Mouse (Mus musculus) liver, embryonic 14.5 days (tissue): ENCODE results near the gene Gm11034. TPM values are rescaled to one million over a fixed set of nuclear protein-coding genes. Genes with fewer than 3 reads are reported as not detected.

Experiments used
- ATAC-seq: fragments of 200-750 bp; cut with Nextera tagmentation; 2 replicates; pipeline ENCODE4 v1.8.0; 2017; ENCODE audit warnings: moderate number of reproducible peaks, mild to moderate bottlenecking, moderate library complexity; ENCODE audit not compliant: insufficient read depth
- DNase-seq, 3 experiments: peaks; one replicate each; pipeline ENCODE4 v3.0.0-alpha.2; 2012 to 2013; ENCODE audit warnings: low read depth in 3 of 3, low spot score in 3 of 3
- H3K27ac ChIP-seq: fragments of 300-500 bp; sonication (generic); 2 replicates; pipeline ENCODE4 v1.5.1; 2014; ENCODE audit warnings: moderate library complexity, mild to moderate bottlenecking, control low read depth, inconsistent platforms
- H3K27me3 ChIP-seq: fragments of 300-500 bp; sonication (generic); 2 replicates; pipeline ENCODE4 v1.6.1; 2014; ENCODE audit warnings: mild to moderate bottlenecking, low read length, moderate library complexity; ENCODE audit not compliant: control insufficient read depth, insufficient read depth
- H3K36me3 ChIP-seq: fragments of 300-500 bp; sonication (generic); replicated peaks from 2 replicates; pipeline ENCODE4 v1.6.1; 2014; ENCODE audit warnings: low read depth; ENCODE audit not compliant: control insufficient read depth, insufficient read depth
- H3K4me1 ChIP-seq, 2 experiments: fragments of 200-500 bp in 1 of 2; fragments of 300-500 bp in 1 of 2; sonication (generic) in 1 of 2; replicated peaks; 2 replicates each; pipeline ENCODE4 v1.6.1; 2012 to 2014; ENCODE audit warnings: antibody characterized with exemption in 1 of 2, inconsistent platforms in 1 of 2, low read length in 1 of 2; ENCODE audit not compliant: control insufficient read depth in 2 of 2, insufficient read depth in 2 of 2
- H3K4me2 ChIP-seq: fragments of 300-500 bp; sonication (generic); 2 replicates; pipeline ENCODE4 v1.6.1; 2014; ENCODE audit warnings: low read depth, mild to moderate bottlenecking, control low read depth, moderate library complexity
- H3K4me3 ChIP-seq, 2 experiments: fragments of 200-500 bp in 1 of 2; fragments of 300-500 bp in 1 of 2; sonication (generic) in 1 of 2; 2 replicates each; pipeline ENCODE4 v1.5.1; 2012 to 2014; ENCODE audit warnings: low read depth in 2 of 2, low read length in 2 of 2, mild to moderate bottlenecking in 2 of 2, control low read depth in 1 of 2, inconsistent platforms in 1 of 2, moderate library complexity in 1 of 2; ENCODE audit not compliant: insufficient read depth in 1 of 2
- H3K9ac ChIP-seq: fragments of 300-500 bp; sonication (generic); replicated peaks from 2 replicates; pipeline ENCODE4 v1.6.1; 2014; ENCODE audit warnings: mild to moderate bottlenecking, control low read depth, moderate library complexity
- H3K9me3 ChIP-seq: fragments of 300-500 bp; sonication (generic); 2 replicates; pipeline ENCODE4 v1.6.1; 2016; ENCODE audit warnings: low read length, mixed read lengths; ENCODE audit not compliant: control insufficient read depth
- CTCF ChIP-seq: IDR thresholded peaks from 2 replicates; pipeline ENCODE4 v1.5.1; 2016; ENCODE audit warnings: antibody characterized with exemption, low read depth, control low read depth
- EP300 ChIP-seq: IDR thresholded peaks from 2 replicates; pipeline ENCODE4 v1.6.1; 2016; ENCODE audit warnings: antibody characterized with exemption, low read depth
- WGBS: fragments of 180-500 bp; shearing (Covaris S2); extraction: QIAGEN DNeasy Blood & Tissue Kit; methylation state at CpG from one replicate; pipeline ENCODE4 v1.1.7; 2014; ENCODE audit not compliant: insufficient replicate concordance; 5-methylcytosine and 5-hydroxymethylcytosine counted together
- polyA plus RNA-seq, 2 experiments: library from polyadenylated mRNA; depleted of rRNA in 1 of 2; stranded (reverse) in 1 of 2; unstranded in 1 of 2; fragments of >200 nt; fragmentation: Nextera tagmentation in 1 of 2; extraction: Ambion mirVana in 1 of 2; gene quantifications; 2 replicates each; pipeline versions ENCODE4 v1.2.1 to v1.2.3; 2012 to 2014

Gm11034 gene
- polyA plus RNA-seq (2012; rRNA removed) (not detected in 2 replicates), polyA plus RNA-seq (2014; fragmentation: Nextera tagmentation; extraction: Ambion mirVana) (not detected in 2 replicates)

- ATAC-seq (no peak), DNase-seq (no peak)
- H3K4me2 ChIP-seq = no peak within 1 kb of the TSS
- H3K4me1 ChIP-seq = peaks cover 0 to 2% of the 10 kb centered on the region in 2 experiments; a peak in 2 of 4 replicates
- no peaks in the 10 kb centered on the region for H3K9me3 ChIP-seq
- H3K27me3 ChIP-seq = no peaks in the 10 kb centered on the region
- no peak within 1 kb of the TSS for H3K9ac ChIP-seq
- WGBS = 63% methylated on average over 4 of the region's 4 CpGs
- no peak within 1 kb of the TSS for H3K27ac ChIP-seq
- no peaks in the 10 kb centered on the region for H3K36me3 ChIP-seq
- no peak within 1 kb of the TSS for H3K4me3 ChIP-seq
- TF ChIP-seq EP300 (no peak), CTCF (no peak)
Observed at GRCm38 (mm10) chr8:72213536-72213935, at the start of gene Gm11034. Gene Gm11034, minus strand, starts transcription at chr8:72213636.

GRCm38 (mm10) chr8:72262756-72263155 is 49.3 kb upstream of the Gm11034 start:
- Histone ChIP-seq H3K4me3 (no peak overlapping the region), H3K4me2 (no peak overlapping the region), H3K4me1 (no peaks in the 10 kb centered on the region), H3K27ac (no peak overlapping the region), H3K9ac (no peak overlapping the region), H3K9me3 (no peaks in the 10 kb centered on the region), H3K27me3 (no peaks in the 10 kb centered on the region), H3K36me3 (no peaks in the 10 kb centered on the region)
- ATAC-seq = no peak
- DNase-seq = no peak
- 71% methylated on average over 2 of the region's 2 CpGs for WGBS
- TF ChIP-seq CTCF (no peak), EP300 (no peak)

DNA sequence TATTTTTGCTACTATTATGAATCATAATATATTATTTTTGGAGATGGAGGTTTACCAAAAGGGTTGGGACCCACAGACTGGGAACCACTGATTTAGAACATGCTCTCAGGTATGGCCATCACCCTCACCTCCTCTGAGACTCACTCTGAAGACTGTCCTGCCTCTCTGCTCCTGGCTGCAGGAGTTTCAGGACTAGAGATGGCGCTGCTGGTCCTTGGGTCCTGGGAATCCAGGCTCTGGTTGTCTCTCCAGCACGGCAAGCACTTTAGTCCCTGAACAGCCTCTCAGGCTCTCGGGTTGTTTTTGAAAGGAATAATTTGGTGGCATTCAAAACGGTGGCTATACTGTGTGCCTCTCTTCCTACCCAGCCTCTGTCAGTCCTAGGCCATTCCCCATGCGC is 48.4 kb upstream of the Gm11034 start:
- TF ChIP-seq EP300 (no peak), CTCF (peak; percentile 42; the same call in 1 of the 2 replicates)
- H3K4me2 ChIP-seq = no peak overlapping the region
- no peaks in the 10 kb centered on the region for H3K27me3 ChIP-seq
- H3K9me3 ChIP-seq = no peaks in the 10 kb centered on the region
- no peak overlapping the region for H3K4me3 ChIP-seq
- no peak for DNase-seq
- 56% methylated on average over 5 of the region's 5 CpGs for WGBS
- no peaks in the 10 kb centered on the region for H3K36me3 ChIP-seq
- no peaks in the 10 kb centered on the region for H3K4me1 ChIP-seq
- no peak overlapping the region for H3K9ac ChIP-seq
- H3K27ac ChIP-seq = no peak overlapping the region
- no peak for ATAC-seq

DNA sequence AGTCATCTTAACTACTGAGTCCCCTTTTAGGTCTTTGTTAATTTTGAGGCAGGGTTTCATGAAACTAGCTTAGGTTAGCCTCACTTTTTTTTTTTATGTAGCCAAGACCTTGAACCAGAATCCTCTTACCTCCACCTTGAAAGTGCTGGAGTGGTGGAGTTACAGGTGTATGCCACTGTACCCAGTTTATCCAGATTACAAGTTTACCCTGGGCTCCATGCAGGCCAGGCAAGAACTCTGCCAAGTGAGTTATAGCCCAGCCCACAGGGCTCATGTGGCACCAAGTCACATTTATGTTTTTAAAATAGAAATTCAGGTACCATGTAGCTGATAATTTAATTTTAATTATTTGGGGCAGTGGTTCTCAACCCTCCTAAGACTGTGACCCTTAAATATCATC is 48.0 kb upstream of the Gm11034 start:
- Histone ChIP-seq H3K4me2 (no peak overlapping the region), H3K4me3 (no peak overlapping the region), H3K36me3 (no peaks in the 10 kb centered on the region), H3K9ac (no peak overlapping the region), H3K4me1 (no peaks in the 10 kb centered on the region), H3K9me3 (no peaks in the 10 kb centered on the region), H3K27me3 (no peaks in the 10 kb centered on the region), H3K27ac (no peak overlapping the region)
- TF ChIP-seq CTCF (no peak), EP300 (no peak)
- ATAC-seq (no peak), DNase-seq (no peak)

DNA sequence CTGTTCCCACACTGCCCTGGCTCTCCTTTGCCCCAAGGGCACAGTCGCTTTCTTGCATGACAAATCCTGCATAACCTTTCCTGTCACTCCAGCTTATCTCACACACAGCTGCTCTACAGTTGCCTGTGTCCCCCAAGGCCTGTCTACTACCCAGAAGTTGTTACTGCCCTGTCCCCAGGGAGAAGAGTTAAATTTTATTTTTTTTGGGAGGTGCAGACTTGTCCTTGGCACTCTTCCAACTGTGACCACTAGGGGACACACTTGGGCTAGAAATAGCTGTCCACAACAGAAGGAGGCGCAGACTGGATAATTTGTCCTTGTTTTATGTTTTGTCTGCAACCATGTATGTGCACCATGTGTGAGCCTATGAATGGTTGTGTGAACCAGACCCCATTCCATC is 47.6 kb upstream of the Gm11034 start:
- no peak for ATAC-seq
- peak; percentile 27 to 51 (median 31) for DNase-seq

More for the DNA sequence above, 47.6 kb upstream of the Gm11034 start:
- Histone ChIP-seq H3K36me3 (no peaks in the 10 kb centered on the region), H3K9me3 (no peaks in the 10 kb centered on the region), H3K4me1 (no peaks in the 10 kb centered on the region), H3K27ac (no peak overlapping the region), H3K9ac (no peak overlapping the region), H3K27me3 (no peaks in the 10 kb centered on the region), H3K4me3 (no peak overlapping the region), H3K4me2 (no peak overlapping the region)
- no peak for TF ChIP-seq EP300
- peak; percentile 89 for TF ChIP-seq CTCF
- 22% methylated on average over 2 of the region's 2 CpGs for WGBS
